Mouse (Mus musculus) embryonic facial prominence, embryonic 15.5 days (tissue): ENCODE results near the gene Fbn1. TPM values are rescaled to one million over a fixed set of nuclear protein-coding genes. Genes with fewer than 3 reads are reported as not detected.

Experiments
- ATAC-seq: fragments of 200-750 bp; cut with Nextera tagmentation; 2 replicates; pipeline ENCODE4 v1.8.0; 2017; ENCODE audit warnings: low read depth, moderate TSS enrichment; ENCODE audit not compliant: insufficient number of reproducible peaks, low FRiP score, low TSS enrichment
- H3K27ac ChIP-seq: fragments of 300-500 bp; sonication (generic); replicated peaks from 2 replicates; pipeline ENCODE4 v1.5.1; 2015; ENCODE audit warnings: mild to moderate bottlenecking, inconsistent platforms
- H3K27me3 ChIP-seq: fragments of 300-500 bp; sonication (generic); 2 replicates; pipeline ENCODE4 v1.6.1; 2015; ENCODE audit warnings: inconsistent platforms
- H3K36me3 ChIP-seq: fragments of 300-500 bp; sonication (generic); 2 replicates; pipeline ENCODE4 v1.6.1; 2015; ENCODE audit warnings: mild to moderate bottlenecking, inconsistent platforms
- H3K4me1 ChIP-seq: fragments of 300-500 bp; sonication (generic); 2 replicates; pipeline ENCODE4 v1.6.1; 2015; ENCODE audit warnings: inconsistent platforms
- H3K4me2 ChIP-seq: fragments of 300-500 bp; sonication (generic); replicated peaks from 2 replicates; pipeline ENCODE4 v1.6.1; 2015; ENCODE audit warnings: mild to moderate bottlenecking, inconsistent platforms
- H3K4me3 ChIP-seq: fragments of 300-500 bp; sonication (generic); replicated peaks from 2 replicates; pipeline ENCODE4 v1.5.1; 2015; ENCODE audit warnings: mild to moderate bottlenecking, inconsistent platforms
- H3K9ac ChIP-seq: fragments of 300-500 bp; sonication (generic); 2 replicates; pipeline ENCODE4 v1.6.1; 2015; ENCODE audit warnings: inconsistent platforms
- H3K9me3 ChIP-seq: fragments of 300-500 bp; sonication (generic); replicated peaks from 2 replicates; pipeline ENCODE4 v1.6.1; 2016; ENCODE audit warnings: inconsistent platforms
- WGBS: fragments of 180-500 bp; shearing (Covaris S2); methylation state at CpG from one replicate; pipeline ENCODE4 v1.1.7; 2015; 5-methylcytosine and 5-hydroxymethylcytosine counted together
- polyA plus RNA-seq: library from polyadenylated mRNA; unstranded; fragments of >200 nt; fragmentation: Nextera tagmentation; extraction: Ambion mirVana; gene quantifications from 2 replicates; pipeline ENCODE4 v1.2.1, GENCODE M21; 2015

Fbn1 gene
- polyA plus RNA-seq, 1 experiment from 2014 or later, result 24.5 TPM

- Histone ChIP-seq H3K36me3 (peaks cover 16% of the 10 kb centered on the region; the same call in 1 of the 2 replicates), H3K27me3 (no peaks in the 10 kb centered on the region), H3K9ac (no peak overlapping the region), H3K9me3 (no peaks in the 10 kb centered on the region), H3K27ac (no peak overlapping the region), H3K4me1 (peaks cover 3% of the 10 kb centered on the region), H3K4me3 (no peak overlapping the region), H3K4me2 (no peak overlapping the region)
- WGBS, result 70% methylated on average over 5 of the region's 5 CpGs
- ATAC-seq, result no peak
Measured at GRCm38 (mm10) chr2:125480057-125480456, 27.7 kb downstream of the Fbn1 start.

- Histone ChIP-seq H3K9me3 (no peaks in the 10 kb centered on the region), H3K27me3 (no peaks in the 10 kb centered on the region), H3K4me2 (no peak overlapping the region), H3K9ac (no peak overlapping the region), H3K4me1 (peaks cover 3% of the 10 kb centered on the region), H3K27ac (no peak overlapping the region), H3K4me3 (no peak overlapping the region), H3K36me3 (peaks cover 19% of the 10 kb centered on the region; the same call in 1 of the 2 replicates)
- ATAC-seq, result no peak
- WGBS, result 56% methylated on average over 4 of the region's 4 CpGs
Measured at GRCm38 (mm10) chr2:125478705-125479104, 29.1 kb downstream of the Fbn1 start.

DNA sequence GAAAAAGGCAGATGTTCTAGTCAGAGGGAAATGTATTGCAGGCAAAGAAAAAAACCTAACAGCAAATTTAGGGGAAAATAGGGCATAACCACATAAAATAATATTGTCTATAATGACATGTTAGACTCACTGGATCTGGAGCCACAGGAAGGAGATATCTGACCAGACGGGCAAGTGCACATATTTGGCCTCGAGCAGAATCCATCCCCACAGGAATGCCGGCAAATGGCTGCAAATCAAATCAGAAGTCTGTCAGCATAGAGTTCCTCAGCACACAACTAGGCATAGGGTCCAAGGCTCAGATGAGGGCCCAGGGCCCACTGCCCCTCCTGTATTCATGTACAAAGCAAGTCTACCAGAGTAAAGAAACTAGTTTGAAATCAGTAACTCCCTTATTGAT, 30.4 kb downstream of the Fbn1 start:
- WGBS, result 51% methylated on average over 3 of the region's 3 CpGs
- H3K27me3 ChIP-seq, result no peaks in the 10 kb centered on the region
- no peaks in the 10 kb centered on the region for H3K9me3 ChIP-seq
- H3K9ac ChIP-seq, result no peak overlapping the region
- H3K4me1 ChIP-seq, result peaks cover 3% of the 10 kb centered on the region
- ATAC-seq, result no peak
- no peak overlapping the region for H3K4me2 ChIP-seq
- no peak overlapping the region for H3K27ac ChIP-seq
- peaks cover 21% of the 10 kb centered on the region; the same call in 1 of the 2 replicates for H3K36me3 ChIP-seq
- H3K4me3 ChIP-seq, result no peak overlapping the region

GRCm38 (mm10) chr2:125476231-125476630, 31.6 kb downstream of the Fbn1 start:
- WGBS, result 75% methylated on average over 3 of the region's 3 CpGs
- Histone ChIP-seq H3K36me3 (peaks cover 26% of the 10 kb centered on the region; the same call in 1 of the 2 replicates), H3K27ac (no peak overlapping the region)

GRCm38 (mm10) chr2:125474690-125475089, 33.1 kb downstream of the Fbn1 start:
- Histone ChIP-seq H3K36me3 (peaks cover 26% of the 10 kb centered on the region; the same call in 1 of the 2 replicates), H3K27me3 (no peaks in the 10 kb centered on the region), H3K9me3 (no peaks in the 10 kb centered on the region), H3K4me3 (no peak overlapping the region), H3K4me1 (peaks cover 9% of the 10 kb centered on the region; the same call in 1 of the 2 replicates), H3K9ac (no peak overlapping the region), H3K4me2 (no peak overlapping the region), H3K27ac (no peak overlapping the region)
- whole genome bisulfite sequencing, result 76% methylated on average over 5 of the region's 5 CpGs
- no peak for ATAC-seq

More at GRCm38 (mm10) chr2:125476231-125476630, 31.6 kb downstream of the Fbn1 start:
- Histone ChIP-seq H3K9ac (no peak overlapping the region), H3K4me3 (no peak overlapping the region), H3K27me3 (no peaks in the 10 kb centered on the region), H3K4me2 (no peak overlapping the region), H3K9me3 (no peaks in the 10 kb centered on the region), H3K4me1 (peaks cover 3% of the 10 kb centered on the region)
- no peak for ATAC-seq

DNA sequence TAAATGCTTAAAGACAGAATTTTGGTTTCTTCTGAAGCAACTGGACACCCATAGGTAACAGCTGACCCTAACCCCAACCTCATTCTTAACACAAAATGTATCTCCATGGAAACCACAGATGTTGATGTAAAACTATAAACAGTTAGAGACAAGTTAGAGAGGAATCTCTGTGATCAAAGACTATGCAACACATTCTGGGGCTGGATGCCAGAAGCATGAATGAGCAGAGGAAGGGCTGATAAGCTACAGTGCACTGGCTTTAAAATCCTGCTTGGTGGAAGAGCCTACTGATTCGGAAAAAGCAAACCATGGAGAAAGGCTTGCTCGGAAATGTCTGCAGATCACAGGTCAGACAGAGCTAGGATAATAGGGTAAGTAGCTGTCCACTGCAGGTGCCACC, 34.6 kb downstream of the Fbn1 start:
- no peaks in the 10 kb centered on the region for H3K9me3 ChIP-seq
- 77% methylated on average over 2 of the region's 2 CpGs for WGBS
- H3K9ac ChIP-seq, result no peak overlapping the region
- no peaks in the 10 kb centered on the region for H3K27me3 ChIP-seq
- no peak overlapping the region for H3K4me3 ChIP-seq
- H3K4me2 ChIP-seq, result no peak overlapping the region
- ATAC-seq, result no peak
- H3K36me3 ChIP-seq, result peaks cover 34% of the 10 kb centered on the region
- H3K4me1 ChIP-seq, result peaks cover 9% of the 10 kb centered on the region; the same call in 1 of the 2 replicates
- no peak overlapping the region for H3K27ac ChIP-seq

- peaks cover 35% of the 10 kb centered on the region for H3K36me3 ChIP-seq
- H3K27ac ChIP-seq, result no peak overlapping the region
- H3K27me3 ChIP-seq, result no peaks in the 10 kb centered on the region
- peaks cover 9% of the 10 kb centered on the region; the same call in 1 of the 2 replicates for H3K4me1 ChIP-seq
- no peak overlapping the region for H3K4me3 ChIP-seq
- H3K9me3 ChIP-seq, result no peaks in the 10 kb centered on the region
- ATAC-seq, result no peak
- no peak overlapping the region for H3K4me2 ChIP-seq
- H3K9ac ChIP-seq, result no peak overlapping the region
- WGBS, result 84% methylated on average over 4 of the region's 4 CpGs
Measured at GRCm38 (mm10) chr2:125471721-125472120, 36.1 kb downstream of the Fbn1 start.

- H3K4me2 ChIP-seq, result no peak overlapping the region
- H3K27ac ChIP-seq, result peak overlapping the region; percentile 40; the same call in 1 of the 2 replicates
- H3K27me3 ChIP-seq, result no peaks in the 10 kb centered on the region
- peaks cover 9% of the 10 kb centered on the region; the same call in 1 of the 2 replicates for H3K4me1 ChIP-seq
- 37% methylated on average over 8 of the region's 8 CpGs for WGBS
- peaks cover 35% of the 10 kb centered on the region for H3K36me3 ChIP-seq
- no peaks in the 10 kb centered on the region for H3K9me3 ChIP-seq
- no peak overlapping the region for H3K4me3 ChIP-seq
- no peak overlapping the region for H3K9ac ChIP-seq
- no peak for ATAC-seq
Measured at GRCm38 (mm10) chr2:125470553-125471295, 37.1 kb downstream of the Fbn1 start.

DNA sequence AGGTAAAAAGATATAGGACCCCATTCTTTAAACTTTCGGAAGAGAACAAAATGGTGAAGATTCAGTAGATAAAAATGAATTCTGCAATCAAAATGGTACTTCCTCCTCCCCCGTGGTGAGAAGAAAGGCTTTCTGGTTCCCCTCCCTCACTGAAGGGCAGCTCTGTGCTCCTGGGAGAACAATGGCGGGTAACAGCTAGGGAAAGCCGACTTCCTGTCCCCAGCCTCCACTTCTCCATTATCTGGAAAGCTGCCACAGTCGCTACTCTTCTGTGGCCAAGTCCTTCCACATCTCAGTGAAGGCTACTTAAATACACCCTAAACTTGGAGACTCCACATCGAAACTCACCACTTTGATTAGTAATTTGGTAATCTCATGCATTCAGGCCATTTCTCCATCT, 43.8 kb downstream of the Fbn1 start:
- 81% methylated on average over 6 of the region's 6 CpGs for WGBS
- Histone ChIP-seq H3K9ac (no peak overlapping the region), H3K27ac (no peak overlapping the region), H3K27me3 (no peaks in the 10 kb centered on the region), H3K4me1 (no peaks in the 10 kb centered on the region), H3K4me3 (no peak overlapping the region), H3K4me2 (no peak overlapping the region), H3K36me3 (peaks cover 31% of the 10 kb centered on the region), H3K9me3 (no peaks in the 10 kb centered on the region)
- ATAC-seq, result no peak

DNA sequence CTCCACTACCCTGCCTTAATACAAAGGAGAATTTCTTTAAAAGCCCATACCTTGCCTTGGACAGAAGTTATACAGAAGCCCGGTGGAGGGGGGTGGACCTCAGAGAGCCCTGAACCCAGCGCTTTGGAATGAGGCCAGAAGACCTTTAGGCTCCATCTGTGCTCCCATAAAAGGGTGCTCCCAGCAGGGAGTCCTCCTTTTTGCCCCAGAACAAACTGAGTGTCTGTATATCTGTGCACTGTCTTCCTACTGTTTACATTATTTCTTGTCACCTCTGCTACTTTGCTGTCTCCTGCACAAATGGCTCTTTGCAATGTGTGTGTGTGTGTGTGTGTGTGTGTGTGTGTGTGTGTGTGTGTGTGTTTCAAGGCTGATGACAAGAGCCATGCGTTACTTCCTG, 48.7 kb downstream of the Fbn1 start:
- Histone ChIP-seq H3K36me3 (peaks cover 4% of the 10 kb centered on the region; the same call in 1 of the 2 replicates), H3K4me2 (no peak overlapping the region), H3K4me1 (no peaks in the 10 kb centered on the region), H3K9me3 (no peaks in the 10 kb centered on the region), H3K27me3 (no peaks in the 10 kb centered on the region), H3K4me3 (no peak overlapping the region), H3K9ac (no peak overlapping the region), H3K27ac (no peak overlapping the region)
- no peak for ATAC-seq
- 86% methylated on average over 3 of the region's 3 CpGs for WGBS

GRCm38 (mm10) chr2:125456059-125456789, 51.6 kb downstream of the Fbn1 start:
- Histone ChIP-seq H3K36me3 (no peaks in the 10 kb centered on the region), H3K4me3 (no peak overlapping the region), H3K4me2 (no peak overlapping the region), H3K4me1 (0 out of 2 replicates have a peak, but pooled peaks cover 10% of the 10 kb centered on the region), H3K9ac (no peak overlapping the region), H3K9me3 (no peaks in the 10 kb centered on the region), H3K27ac (no peak overlapping the region), H3K27me3 (no peaks in the 10 kb centered on the region)
- 79% methylated on average over 15 of the region's 15 CpGs for WGBS
- ATAC-seq, result no peak
